Comparison of ENCODE assay signal across 8 mouse cellular contexts in genomic region chr1:180249666-180250440, GRCm38 (mm10). TPM values are rescaled to one million over a fixed set of nuclear protein-coding genes. Genes with fewer than 3 reads are reported as not detected.
A peak's percentile ranks its signal among the peaks of the same experiment; 100 is the strongest.
DNase-seq lines count a peak whose midpoint lies in the region; ATAC-seq and TF ChIP-seq lines count a peak whose summit lies in the region.

No protein-coding gene starts in this region.

- no peak overlapping the region for H3K9ac ChIP-seq in embryonic facial prominence, embryonic 12.5 days
- no peak overlapping the region for H3K9ac ChIP-seq in limb, embryonic 14.5 days (ENCODE audit: low read depth, low read length, severe bottlenecking)
- H3K9ac ChIP-seq in midbrain, embryonic 16.5 days (ENCODE audit: low read depth, low read length), result 0 out of 2 replicates have a peak overlapping the region, but pooled peaks have one; percentile 21

- no peaks in the 10 kb centered on the region for H3K9me3 ChIP-seq in embryonic facial prominence, embryonic 12.5 days
- H3K9me3 ChIP-seq in limb, embryonic 14.5 days (ENCODE audit: control insufficient read depth, low read length), result no peaks in the 10 kb centered on the region
- H3K9me3 ChIP-seq in midbrain, embryonic 16.5 days (replicated peaks; ENCODE audit: control insufficient read depth, low read length, poor library complexity, severe bottlenecking), result no peaks in the 10 kb centered on the region

- H3K27ac ChIP-seq in embryonic facial prominence, embryonic 12.5 days, result no peak overlapping the region; the same call in 1 of the 2 replicates
- H3K27ac ChIP-seq in limb, embryonic 14.5 days (replicated peaks; ENCODE audit: low read depth, low read length), result no peak overlapping the region
- H3K27ac ChIP-seq in midbrain, embryonic 16.5 days (ENCODE audit: low read length), result no peak overlapping the region

- peaks cover 10% of the 10 kb centered on the region for H3K4me1 ChIP-seq in embryonic facial prominence, embryonic 12.5 days
- H3K4me1 ChIP-seq in limb, embryonic 14.5 days (ENCODE audit: control insufficient read depth, insufficient read depth, low read length), result 0 out of 2 replicates have a peak, but pooled peaks cover 5% of the 10 kb centered on the region
- peaks cover 9% of the 10 kb centered on the region for H3K4me1 ChIP-seq in midbrain, embryonic 16.5 days (ENCODE audit: control insufficient read depth, insufficient read depth, low read length)

- TF ChIP-seq POLR2A in limb, embryonic 14.5 days (IDR thresholded peaks at IDR 0.05; ENCODE audit: borderline replicate concordance, extremely low read depth, insufficient read depth, insufficient read length), result no peak

- no peak for ATAC-seq in embryonic facial prominence, embryonic 12.5 days (ENCODE audit: insufficient number of reproducible peaks, insufficient read depth, low FRiP score, low TSS enrichment)
- ATAC-seq in limb, embryonic 14.5 days (ENCODE audit: low FRiP score, low read depth), result no peak; the same call in 1 of the 2 replicates
- ATAC-seq in midbrain, embryonic 16.5 days, result peak; percentile 52; the same call in 1 of the 2 replicates

- peaks cover 5% of the 10 kb centered on the region; the same call in 1 of the 2 replicates for H3K27me3 ChIP-seq in embryonic facial prominence, embryonic 12.5 days
- no peaks in the 10 kb centered on the region for H3K27me3 ChIP-seq in limb, embryonic 14.5 days (ENCODE audit: control insufficient read depth, insufficient read depth, low read length)
- H3K27me3 ChIP-seq in midbrain, embryonic 16.5 days (ENCODE audit: control insufficient read depth, insufficient read depth, low read depth, low read length), result no peaks in the 10 kb centered on the region

- 13% methylated on average over 20 of the region's 20 CpGs for WGBS in embryonic facial prominence, embryonic 12.5 days
- 15% methylated on average over 20 of the region's 20 CpGs for WGBS in limb, embryonic 14.5 days
- 19% methylated on average over 20 of the region's 20 CpGs for WGBS in midbrain, embryonic 16.5 days

- H3K36me3 ChIP-seq in embryonic facial prominence, embryonic 12.5 days, result no peaks in the 10 kb centered on the region
- no peaks in the 10 kb centered on the region for H3K36me3 ChIP-seq in limb, embryonic 14.5 days (ENCODE audit: control insufficient read depth, insufficient read depth, low read length)
- H3K36me3 ChIP-seq in midbrain, embryonic 16.5 days (ENCODE audit: control insufficient read depth, insufficient read depth, low read length), result no peaks in the 10 kb centered on the region

- peak; percentile 35 to 36 for DNase-seq in spleen, adult 18-20 months
- DNase-seq in spleen, postnatal 4 days (ENCODE audit: low spot score in 2 of 2), result no peak
- DNase-seq in heart, adult 8-10 months (ENCODE audit: low spot score), result peak; percentile 87
- peak; percentile 64 for DNase-seq in kidney, adult 18-20 months
- peak; percentile 68 for DNase-seq in limb, embryonic 14.5 days (ENCODE audit: low spot score)
- peak; percentile 64 for DNase-seq in testis, postnatal 14 days (ENCODE audit: low spot score)

- peak overlapping the region; percentile 37 for H3K4me2 ChIP-seq in embryonic facial prominence, embryonic 12.5 days (replicated peaks)
- 0 out of 2 replicates have a peak overlapping the region, but pooled peaks have one; percentile 20 for H3K4me2 ChIP-seq in limb, embryonic 14.5 days (replicated peaks; ENCODE audit: low read depth, low read length, severe bottlenecking)
- peak overlapping the region; percentile 32 for H3K4me2 ChIP-seq in midbrain, embryonic 16.5 days (ENCODE audit: low read length)

- no peak overlapping the region for H3K4me3 ChIP-seq in embryonic facial prominence, embryonic 12.5 days
- H3K4me3 ChIP-seq in limb, embryonic 14.5 days (replicated peaks; ENCODE audit: low read length), result no peak overlapping the region
- no peak overlapping the region for H3K4me3 ChIP-seq in midbrain, embryonic 16.5 days (ENCODE audit: low read depth, low read length)

RNA-seq across cellular contexts. Expression of gene Psen2, which starts 13.4 kb away (rescaled TPM):
- 10.4 and 10.7 TPM in 2 replicates for polyA plus RNA-seq in embryonic facial prominence, embryonic 12.5 days (2016; fragmentation: Nextera tagmentation; extraction: Ambion mirVana)
- 10 to 100 TPM; 14.7 to 16.0 (median 15.3) TPM for total RNA-seq in heart, adult 8-10 months (2022)
- polyA plus RNA-seq in limb, embryonic 14.5 days (2012; rRNA removed), result 23.0 and 23.4 TPM in 2 replicates
- polyA plus RNA-seq in limb, embryonic 14.5 days (2014; fragmentation: Nextera tagmentation; extraction: Ambion mirVana), result 14.1 and 17.1 TPM in 2 replicates
- polyA plus RNA-seq in midbrain, embryonic 16.5 days (2015; fragmentation: Nextera tagmentation; extraction: Ambion mirVana), result 15.0 and 20.2 TPM in 2 replicates

RNA-seq across cellular contexts. Expression of gene Coq8a, which starts 50.5 kb away (rescaled TPM):
- polyA plus RNA-seq in embryonic facial prominence, embryonic 12.5 days (2016; fragmentation: Nextera tagmentation; extraction: Ambion mirVana), result 5.4 and 6.4 TPM in 2 replicates
- 1,000 to 10,000 TPM in 1 of 4 experiments, 100 to 1,000 TPM in 3; 923 to 1,131 (median 957) TPM for total RNA-seq in heart, adult 8-10 months (2022)
- polyA plus RNA-seq in limb, embryonic 14.5 days (2012; rRNA removed), result 4.3 and 6.3 TPM in 2 replicates
- polyA plus RNA-seq in limb, embryonic 14.5 days (2014; fragmentation: Nextera tagmentation; extraction: Ambion mirVana), result 8.1 TPM in 2 replicates
- 2.7 and 3.2 TPM in 2 replicates for polyA plus RNA-seq in midbrain, embryonic 16.5 days (2015; fragmentation: Nextera tagmentation; extraction: Ambion mirVana)

Comparison
In these comparisons a context has a peak if more than half of its experiments do, and no peak if none do; other contexts are left out.
1. DNase-seq: peak in spleen, adult 18-20 months (2 of 2), heart, adult 8-10 months (single experiment), kidney, adult 18-20 months (single experiment), limb, embryonic 14.5 days (single experiment) and testis, postnatal 14 days (single experiment); none in spleen, postnatal 4 days (0 of 2).
2. Peak in every context shown above with its lines, with median percentiles within 50 percentile points of each other: H3K4me2 ChIP-seq.